Mouse (Mus musculus): Measurements from ENCODE around the gene Ncl. TPM values are rescaled to one million over a fixed set of nuclear protein-coding genes. Genes with fewer than 3 reads are reported as not detected.
"Not testable (repeated sequence)": the region's sequence is repeated elsewhere in the genome, so short reads cannot be mapped to it uniquely, and the experiment has no call there.

Gene Ncl
- total RNA-seq, 4 experiments from 2014 or later, result 111 to 154 (median 130) TPM

DNA sequence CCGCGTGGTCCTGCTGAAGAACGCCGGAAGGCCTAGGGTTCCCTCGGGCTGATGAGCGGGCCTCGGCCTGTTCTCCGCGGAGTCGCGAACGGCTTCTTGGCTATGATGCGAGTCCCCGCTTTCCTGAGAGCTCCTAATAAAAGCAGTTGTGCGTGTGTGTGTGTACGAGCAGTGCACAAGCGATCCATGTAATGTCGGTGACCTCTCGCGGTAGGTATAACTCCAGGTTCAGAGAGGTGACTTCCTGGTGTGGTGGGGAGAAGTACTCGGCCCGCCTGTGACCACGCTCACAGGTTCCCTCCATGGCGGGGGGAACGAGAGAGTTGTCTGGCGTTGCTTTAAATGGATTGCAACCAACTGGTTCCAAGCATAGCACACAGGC, 589 bp upstream of the Ncl start:
- no peak for DNase-seq (ENCODE audit: low spot score)

DNA sequence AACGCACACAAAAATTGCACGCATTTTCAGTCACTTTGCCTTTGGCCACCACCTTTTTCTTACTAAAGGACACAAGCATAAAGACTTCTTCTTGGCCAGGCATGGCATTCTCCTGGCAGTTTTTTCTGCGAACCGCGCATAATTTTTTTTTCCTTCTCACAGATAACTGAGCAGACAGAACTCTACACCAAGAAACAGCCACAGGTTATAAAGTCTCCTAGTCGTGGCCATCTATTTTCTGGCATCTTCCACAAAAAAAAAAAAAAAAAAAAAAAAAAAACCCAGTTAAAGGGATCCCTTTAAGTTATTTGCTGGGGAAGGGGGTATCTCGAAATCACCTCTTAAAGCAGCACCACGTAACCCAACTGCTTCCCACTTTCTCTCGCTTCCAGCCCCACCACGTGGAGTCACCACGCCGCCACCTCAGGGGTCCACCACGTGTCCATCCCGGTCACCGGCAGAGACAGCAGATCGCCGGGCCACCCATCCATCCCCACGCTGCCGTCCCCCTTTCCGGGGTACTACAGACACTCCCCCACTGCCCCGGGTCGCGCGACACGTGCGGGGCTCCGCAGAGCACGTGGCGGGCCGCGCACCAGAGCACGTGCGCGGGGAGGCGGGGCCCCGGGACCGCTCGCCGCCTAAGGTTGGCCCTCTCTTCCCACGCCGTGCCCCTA, 833 bp downstream of the Ncl start:
- no peak for DNase-seq (ENCODE audit: low spot score)

DNA sequence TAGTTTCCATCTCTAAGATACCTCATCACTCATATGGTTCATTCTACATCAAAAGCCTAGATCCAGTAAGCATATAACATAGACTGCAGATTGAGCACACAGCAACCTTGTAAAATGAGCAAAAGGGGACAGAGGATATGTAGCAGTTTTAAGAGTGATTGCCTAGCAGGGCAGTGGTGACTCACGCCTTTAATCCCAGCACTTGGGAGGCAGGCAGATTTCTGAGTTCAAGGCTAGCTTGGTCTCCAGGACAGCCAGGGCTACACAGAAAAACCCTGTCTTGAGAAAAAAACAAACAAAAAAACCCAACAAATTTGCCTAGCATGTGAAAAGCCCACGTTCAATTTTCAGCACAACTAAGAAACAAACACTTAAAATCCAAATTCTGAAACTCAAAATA, 5.0 kb downstream of the Ncl start:
- no peak for DNase-seq (ENCODE audit: low spot score)

DNA sequence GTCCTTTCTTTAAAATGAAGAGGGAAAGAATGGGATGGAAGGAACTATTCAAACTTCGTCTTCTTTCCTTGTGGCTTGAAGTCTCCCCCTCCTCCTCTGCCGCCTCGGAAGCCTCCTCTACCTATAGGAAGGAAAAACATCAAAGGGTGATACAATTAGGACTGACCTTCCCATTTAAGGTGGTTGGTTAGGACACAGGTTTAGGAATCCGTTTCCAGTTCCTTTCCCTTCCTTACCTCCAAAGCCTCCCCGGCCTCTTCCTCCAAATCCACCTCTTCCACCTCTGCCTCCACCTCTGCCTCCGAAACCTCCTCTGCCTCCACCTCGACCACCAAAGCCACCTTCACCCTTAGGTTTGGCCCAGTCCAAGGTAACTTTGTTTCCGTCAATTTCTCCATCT, 8.6 kb downstream of the Ncl start:
- no peak for DNase-seq (ENCODE audit: low spot score)

DNA sequence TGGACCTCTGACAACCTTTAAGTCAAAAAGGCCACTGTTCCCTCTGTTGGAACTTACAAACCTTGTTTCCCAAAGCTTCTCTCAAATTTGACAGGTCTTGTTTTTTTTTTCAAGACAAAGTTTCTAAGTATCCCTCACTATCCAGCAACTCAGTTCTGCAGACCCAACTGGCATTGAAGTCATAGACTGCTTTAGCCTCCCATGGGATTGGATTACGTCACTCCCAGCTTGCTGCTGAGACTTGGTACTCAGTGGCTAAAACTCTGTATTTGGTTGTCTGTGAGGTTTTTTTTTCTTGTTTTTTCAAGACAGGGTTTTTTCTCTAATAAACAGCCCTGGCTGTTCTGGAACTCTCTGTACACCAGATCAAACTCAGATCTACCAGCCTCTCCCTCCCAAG, 9.5 kb downstream of the Ncl start:
- no peak for DNase-seq (ENCODE audit: low spot score)

DNA sequence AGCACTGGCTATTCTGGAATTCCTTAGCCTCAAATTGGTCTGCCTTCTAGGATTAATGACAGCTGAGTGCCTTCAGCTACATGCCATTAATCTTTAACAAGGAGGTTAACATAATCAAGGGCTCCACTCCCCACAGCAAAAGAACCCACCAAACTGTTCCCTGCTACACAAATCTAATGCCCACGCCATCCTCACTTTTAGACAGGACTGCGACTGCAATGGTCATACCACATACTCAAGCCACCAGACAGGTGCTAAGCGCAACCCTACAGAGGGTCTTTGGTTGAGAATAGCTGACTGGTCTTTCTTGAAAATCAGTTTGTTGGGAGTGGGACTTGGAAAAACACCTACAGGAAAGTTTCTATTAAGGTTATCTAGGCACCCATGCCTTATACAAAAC, 10.0 kb downstream of the Ncl start:
- no peak for DNase-seq (ENCODE audit: low spot score)

DNA sequence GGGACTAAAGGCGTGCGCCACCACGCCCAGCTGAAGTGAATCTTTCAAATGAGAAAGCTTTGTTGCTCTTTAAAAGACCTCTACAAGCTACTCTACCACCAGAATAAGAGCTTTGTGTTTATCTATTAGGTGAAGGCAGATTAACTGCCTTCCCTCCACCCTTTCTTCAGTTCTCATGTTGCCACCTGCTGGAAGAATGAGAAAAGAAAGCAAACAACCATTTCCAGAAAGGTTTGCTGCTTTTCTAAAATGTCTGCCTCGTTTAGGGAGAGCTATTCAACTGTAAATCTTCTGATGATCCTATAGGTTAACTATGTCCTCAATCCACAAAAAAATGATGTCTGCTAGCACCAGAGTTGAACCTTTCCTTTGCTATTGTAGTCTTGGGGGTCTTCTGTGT, 10.4 kb downstream of the Ncl start:
- DNase-seq (ENCODE audit: low spot score), result no peak

DNA sequence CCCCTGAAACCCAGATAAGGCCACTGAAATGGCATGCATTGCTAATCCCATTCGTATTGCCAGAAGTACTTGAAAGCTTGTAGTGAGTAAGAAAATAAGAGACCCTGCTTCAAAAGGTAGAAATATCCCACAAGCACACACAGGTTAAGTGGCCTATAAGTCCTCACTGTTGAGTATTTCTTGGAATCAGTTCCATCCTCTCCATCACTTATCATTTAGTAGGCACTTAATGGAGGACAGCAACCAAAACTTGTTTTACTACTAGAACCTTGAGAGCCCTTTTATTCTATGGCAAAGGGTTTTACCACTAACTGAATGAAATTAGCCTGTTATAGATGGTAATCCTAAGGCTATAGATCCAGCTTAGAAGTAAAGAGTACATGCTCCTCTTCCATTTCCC, 11.1 kb downstream of the Ncl start:
- DNase-seq (ENCODE audit: low spot score), result no peak

DNA sequence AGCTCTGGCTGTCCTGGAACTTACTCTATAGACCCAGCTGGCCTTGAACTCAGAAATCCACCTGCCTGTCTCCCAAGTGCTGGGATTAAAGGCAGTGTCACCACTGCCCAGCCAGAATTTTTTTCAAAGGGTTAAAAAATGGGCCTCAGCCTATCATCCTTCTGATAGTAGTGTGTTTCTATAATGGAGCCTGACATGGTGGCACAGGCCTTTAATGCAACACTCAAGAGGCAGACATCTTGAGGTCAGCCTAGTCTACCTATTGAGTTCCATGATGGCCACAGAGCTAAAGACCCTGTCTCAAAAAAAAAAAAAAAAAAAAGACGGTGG, 11.5 kb downstream of the Ncl start:
- DNase-seq (ENCODE audit: low spot score), result no peak

DNA sequence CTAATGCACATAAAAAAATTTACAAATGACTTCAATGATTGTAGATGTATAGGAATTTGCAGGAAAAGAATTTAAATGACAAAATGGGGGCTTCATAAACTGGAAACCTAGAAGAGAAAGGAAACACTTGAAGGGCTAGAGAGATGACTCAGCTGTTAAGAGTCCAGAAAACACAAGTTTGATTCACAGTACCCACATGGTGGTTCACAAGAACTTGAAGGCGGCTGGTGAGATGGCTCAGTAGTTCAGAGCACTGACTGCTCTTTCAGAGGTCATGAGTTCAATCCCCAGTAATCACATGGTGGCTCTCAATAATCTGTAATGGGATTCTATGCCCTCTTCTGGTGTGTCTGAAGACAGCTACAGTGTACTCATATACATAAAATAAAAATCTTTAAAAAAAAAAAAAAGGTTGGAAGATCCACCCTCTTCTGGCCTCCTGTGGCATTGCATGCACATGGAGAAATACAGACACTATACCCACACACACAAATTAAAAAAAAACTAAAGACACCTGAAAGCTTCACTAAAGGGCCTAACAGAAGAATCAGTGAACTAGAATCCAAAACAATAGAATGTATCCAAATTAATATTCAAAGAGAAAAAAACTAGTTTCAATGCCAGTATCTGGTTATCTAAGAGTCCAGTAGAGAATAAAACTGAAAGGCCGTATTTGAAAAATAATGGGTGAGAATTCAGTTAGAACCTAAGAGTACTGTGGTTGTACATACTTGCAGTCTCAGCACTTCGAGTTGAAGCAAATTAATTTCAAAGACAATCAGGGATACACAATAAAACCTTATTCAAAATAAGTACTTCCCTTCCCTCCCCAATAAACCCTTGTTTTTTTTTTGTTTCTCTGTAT, 12.1 kb downstream of the Ncl start:
- no peak for DNase-seq (ENCODE audit: low spot score)

DNA sequence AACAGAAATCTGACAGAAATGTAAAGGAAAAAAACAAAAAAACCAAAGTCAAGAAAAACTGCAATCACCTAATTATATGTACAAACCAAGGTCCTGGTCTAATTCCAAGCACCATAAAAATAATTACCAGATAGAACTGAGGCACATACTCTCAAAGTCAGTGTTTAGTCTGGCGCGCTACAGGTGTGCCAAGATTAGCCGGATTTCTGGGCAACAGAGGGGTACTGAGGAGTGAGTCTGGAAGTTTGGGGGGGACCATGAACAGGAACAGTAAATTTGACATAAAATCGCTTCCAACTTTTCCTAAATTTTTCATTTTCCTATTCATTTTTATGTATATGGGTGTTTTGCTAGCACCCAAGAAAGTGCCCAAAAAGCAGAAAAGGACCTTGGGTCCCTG, 13.2 kb downstream of the Ncl start:
- DNase-seq (ENCODE audit: low spot score), result no peak

DNA sequence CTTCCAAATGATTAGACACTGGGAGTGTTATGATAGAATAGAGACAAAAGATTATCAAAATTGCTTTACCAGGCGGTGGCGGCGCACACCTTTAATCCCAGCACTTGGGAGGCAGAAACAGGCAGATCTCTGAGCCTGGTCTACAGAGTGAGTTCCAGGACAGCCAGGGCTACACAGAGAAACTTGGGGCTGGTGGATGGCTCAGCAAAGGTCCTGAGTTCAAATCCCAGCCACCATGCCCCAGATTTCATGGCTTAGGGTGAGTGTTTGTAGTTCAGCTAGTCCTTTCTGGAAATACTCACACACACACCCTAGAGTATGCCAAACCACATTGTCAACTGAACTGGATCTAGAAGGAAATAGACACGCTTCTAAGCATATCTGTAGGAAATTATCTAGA, 14.1 kb downstream of the Ncl start:
- DNase-seq (ENCODE audit: low spot score), result no peak

DNA sequence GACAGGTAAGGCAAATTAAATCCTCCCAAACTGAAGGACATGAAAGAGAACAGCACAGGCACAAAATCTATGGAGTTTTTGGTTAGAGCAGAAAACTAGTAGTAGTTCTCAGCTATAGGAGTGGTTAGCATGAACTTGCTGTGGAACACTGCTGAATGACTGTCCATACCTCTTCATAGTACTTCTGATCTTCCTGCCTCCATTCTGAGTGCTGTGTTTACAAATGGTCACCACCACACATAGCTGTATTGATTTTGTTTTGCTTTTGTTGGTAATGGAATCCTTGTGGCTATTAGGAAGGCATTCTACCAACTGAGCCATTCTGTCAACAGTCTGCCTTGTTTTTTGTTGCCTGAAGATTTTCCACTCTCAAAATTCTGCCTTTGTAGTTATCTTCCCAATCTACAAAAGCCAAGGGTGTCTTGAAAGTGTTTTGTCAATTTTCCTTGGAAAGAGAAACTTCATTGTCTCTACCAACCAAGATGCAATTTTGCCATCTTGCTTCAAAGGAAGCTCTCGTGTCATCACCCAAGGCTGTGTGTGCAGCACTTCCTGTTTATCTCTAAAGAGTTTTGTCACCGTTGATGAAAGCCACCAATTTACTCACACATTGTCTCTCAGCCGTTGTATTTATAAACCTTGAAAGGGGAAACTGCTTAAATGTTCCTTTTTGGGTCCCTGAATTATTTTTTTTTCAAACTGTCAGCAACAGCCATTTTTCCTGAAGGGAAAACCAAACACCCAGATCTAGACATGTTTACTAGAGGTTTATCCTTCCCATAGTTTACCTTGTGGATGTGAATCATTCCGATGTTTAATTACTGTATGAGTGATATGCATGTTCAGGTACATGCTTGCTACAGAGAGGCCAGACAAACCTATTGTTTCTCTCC, 15.0 kb downstream of the Ncl start:
- DNase-seq (ENCODE audit: low spot score), result no peak

DNA sequence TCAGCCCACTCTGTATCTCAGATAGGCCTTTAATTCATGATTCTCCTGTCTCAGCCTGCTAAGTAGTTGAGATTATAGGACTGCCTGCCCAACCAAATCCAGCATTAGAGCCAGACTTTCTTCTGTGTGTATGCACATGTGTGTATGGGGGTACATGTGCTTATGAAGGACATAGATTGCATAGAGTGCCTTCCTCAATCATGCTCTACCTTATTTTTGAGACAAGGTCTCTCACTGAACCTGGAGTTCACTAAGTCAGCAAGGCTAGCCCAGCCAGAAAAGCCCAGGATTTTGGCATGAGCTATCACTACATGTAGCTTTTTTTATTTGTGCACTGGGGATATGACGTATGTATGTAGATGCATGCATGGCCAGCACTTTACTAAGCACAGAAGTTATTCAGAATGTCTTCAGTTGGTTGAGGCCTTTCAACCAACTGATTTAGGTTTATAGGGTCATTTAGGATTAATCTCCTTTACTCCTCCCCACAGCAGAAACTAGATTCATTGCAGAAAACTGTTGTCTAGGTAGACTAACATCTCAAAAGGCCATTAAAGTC, 16.0 kb downstream of the Ncl start:
- DNase-seq (ENCODE audit: low spot score), result no peak

DNA sequence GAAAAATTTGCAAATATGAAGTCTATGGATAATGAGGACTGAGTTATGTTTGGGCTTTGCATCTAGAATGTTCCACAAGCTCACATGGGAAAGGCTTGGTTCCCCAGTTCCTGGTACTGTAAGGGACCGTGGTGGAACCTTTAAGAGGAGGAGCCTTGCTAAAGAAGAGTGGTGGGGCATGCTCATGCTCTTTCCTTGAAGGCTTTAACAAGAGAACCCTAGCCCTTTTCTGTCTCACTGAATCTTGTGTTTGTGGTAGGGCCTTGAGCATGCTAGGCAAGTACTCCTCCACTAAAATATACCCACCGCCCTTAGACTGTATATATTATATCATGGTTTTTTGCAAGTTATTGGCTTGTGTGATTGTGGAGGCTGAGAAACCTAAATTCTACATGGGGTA, 16.8 kb downstream of the Ncl start:
- DNase-seq (ENCODE audit: low spot score), result no peak

DNA sequence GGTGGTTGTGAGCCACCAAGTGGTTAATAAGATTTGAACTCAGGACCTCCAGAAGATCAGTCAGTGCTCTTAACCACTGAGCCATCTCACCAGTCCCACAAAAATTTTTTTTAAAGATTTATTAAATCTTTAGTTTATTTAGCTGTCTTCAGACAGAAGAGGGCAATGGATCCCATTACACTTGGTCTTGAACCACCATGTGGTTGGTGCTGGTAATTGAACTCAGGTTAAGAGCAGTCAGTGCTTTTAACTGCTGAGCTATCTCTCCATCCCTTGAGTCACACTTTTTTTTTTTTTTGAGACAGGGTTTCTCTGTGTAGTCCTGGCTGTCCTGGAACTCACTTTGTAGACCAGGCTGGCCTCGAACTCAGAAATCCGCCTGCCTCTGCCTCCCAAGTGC, 18.1 kb downstream of the Ncl start:
- not testable (repeated sequence) for DNase-seq (ENCODE audit: low spot score)

DNA sequence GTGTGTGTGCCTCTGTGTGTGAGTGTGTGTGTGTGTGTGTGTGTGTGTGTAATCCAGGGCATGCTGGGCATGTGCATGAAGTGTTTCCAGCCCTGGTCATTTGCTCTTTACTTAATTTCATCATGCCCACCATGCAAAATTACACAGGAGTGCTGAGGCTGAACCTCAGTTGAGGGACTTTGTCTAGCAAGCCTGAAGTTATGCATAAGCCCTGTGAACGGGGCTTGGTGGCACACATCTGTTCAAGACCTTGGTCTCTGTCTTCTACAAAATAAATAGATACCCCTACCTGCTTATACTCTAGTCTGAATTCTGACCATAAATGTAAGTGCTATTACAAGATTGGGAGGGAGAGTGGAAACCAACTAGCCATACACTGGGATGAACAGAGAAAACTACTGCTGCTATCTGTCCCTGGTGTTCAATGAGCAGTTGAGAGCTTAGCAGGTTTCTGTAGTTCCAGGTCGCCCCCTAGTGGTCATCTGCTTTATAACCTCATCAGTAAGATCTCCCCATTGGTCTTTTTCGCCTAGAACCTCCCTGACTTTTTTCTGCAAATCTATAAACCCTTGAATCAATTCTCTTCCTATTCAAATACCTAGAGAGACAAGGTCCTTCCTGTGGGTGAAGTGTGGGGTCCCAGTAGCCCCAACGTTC, 19.9 kb downstream of the Ncl start:
- DNase-seq (ENCODE audit: low spot score), result peak; percentile 79

DNA sequence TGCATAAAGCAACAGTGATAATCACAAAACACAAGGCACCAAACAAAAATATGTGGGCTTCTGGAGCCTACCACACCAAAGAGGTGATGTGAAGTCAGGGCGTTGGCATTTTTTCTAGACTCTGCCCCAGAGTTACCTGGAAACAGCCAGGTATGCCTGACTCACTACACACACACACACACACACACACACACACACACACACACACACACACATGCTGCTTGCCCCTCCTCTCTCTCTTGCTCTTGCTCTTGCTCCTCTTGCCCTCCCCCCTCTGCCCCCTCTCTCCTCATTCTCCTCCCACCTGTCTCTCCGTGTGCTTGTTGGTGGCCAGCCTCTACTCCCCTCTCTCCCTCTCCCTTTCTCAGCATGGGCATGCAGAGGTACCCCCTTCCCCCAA, 22.9 kb downstream of the Ncl start:
- no peak for DNase-seq (ENCODE audit: low spot score)

DNA sequence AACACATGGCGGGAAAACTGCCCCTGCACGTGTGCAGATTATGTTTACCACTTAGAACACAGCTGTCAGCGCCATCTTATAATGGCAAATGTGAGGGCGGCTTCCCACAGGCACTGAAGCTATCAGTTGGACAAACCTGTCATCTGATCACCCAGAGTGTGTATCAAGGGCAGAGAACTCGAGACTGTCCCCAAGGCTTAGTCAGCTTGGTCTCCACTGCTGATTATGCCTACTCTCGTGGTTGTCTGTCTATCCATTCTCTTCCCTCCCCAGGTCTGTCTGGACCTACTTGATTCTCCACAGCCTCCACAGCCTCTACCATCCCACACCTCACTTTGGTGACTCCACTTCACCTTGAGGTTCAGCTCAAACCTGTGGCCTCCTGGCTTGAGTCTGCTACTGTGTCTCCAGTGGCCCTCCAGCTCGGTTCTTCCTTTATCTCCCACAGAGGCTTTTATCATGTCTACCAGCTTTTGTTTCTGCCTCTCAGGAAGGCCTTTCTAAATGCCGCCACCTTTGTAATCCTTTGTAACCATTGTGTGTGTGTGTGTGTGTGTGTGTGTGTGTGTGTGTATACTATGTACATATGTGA, 38.3 kb downstream of the Ncl start:
- DNase-seq (ENCODE audit: low spot score), result no peak

DNA sequence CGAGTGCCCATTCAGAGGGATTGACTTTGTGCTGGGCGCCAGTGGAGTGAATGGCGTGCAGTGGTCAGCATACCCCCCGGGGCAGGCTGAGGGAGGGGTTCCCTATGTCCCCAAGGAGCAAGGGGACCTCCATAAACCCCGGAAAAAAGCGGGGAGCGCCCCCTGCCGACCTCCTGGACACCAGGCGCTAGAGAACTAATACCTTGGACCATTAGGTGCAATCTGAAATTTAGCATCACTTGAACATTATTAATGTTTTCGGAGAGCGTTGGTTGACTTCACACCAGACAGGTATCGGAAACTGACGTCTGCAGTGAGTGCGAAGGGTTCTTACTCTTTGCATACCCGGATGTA, 45.5 kb downstream of the Ncl start:
- no peak for DNase-seq (ENCODE audit: low spot score)

DNA sequence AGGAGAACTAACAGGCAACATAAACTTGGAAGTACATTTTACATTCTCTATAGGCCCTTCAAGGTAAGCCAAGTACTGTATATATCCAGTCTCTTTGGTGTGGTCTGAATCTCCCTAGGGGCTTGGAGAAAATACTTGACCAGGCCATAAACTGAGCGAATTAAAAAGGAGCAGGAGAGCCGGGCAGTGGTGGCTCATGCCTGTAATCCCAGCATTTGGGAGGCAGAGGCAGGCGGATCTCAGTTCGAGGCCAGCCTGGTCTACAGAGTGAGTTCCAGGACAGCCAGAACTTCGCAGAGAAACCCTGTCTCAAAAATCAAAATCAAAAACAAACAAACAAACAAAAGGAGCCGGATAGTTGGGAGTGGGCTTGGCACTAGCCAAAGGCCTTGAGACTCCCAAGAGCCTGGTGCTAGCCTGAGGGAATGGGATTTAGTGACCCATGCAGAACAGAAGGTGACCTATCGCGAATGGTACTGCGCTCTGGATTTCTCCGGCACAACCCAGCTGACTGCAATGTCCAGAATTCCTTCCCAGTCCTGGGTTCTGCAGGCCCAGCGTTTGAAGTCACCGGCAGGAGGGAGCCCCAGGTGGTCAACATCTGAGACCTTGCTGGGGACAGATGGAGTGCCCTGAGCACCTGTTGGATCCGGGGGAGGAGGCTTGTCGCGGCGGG, 46.0 kb downstream of the Ncl start:
- no peak for DNase-seq (ENCODE audit: low spot score)

Measured in heart, adult 8-10 months (tissue).